Mouse (Mus musculus) monocyte, adult 5-6 weeks (primary cell): ENCODE results near the gene Elof1. TPM values are rescaled to one million over a fixed set of nuclear protein-coding genes. Genes with fewer than 3 reads are reported as not detected.

Experiments
- ATAC-seq: fragments of 153-309, 156-312 bp; replicated peaks from 2 replicates; pipeline ENCODE4 v1.8.0; 2017; ENCODE audit warnings: mild to moderate bottlenecking; ENCODE audit not compliant: low TSS enrichment, insufficient number of reproducible peaks, severe bottlenecking, poor library complexity, low FRiP score
- total RNA-seq: library from RNA; stranded (forward); fragments of 200-1000, 200-491, 200-594 nt; gene quantifications from 3 replicates; pipeline ENCODE4 v1.2.3, GENCODE M21; 2017

Elof1 gene
- total RNA-seq, 1 experiment from 2014 or later: 22.0 TPM

GRCm38 (mm10) chr9:22065642-22066041 lies 51.3 kb downstream of the Elof1 start:
- ATAC-seq: no peak

- no peak for ATAC-seq
Measured at GRCm38 (mm10) chr9:22064341-22064740, 52.6 kb downstream of the Elof1 start.

Other genes starting within 250 kb of the Elof1 start
- 8.4 to 22.7 TPM (median 18.5 TPM) in 3 replicates for gene Rab3d, start 199.0 kb downstream of the Elof1 start, total RNA-seq
- gene Ccdc159, start 189.7 kb downstream of the Elof1 start, total RNA-seq: 0.21 TPM in 1 of 3 replicates, not detected in the others
- gene Tmem205, start 189.6 kb downstream of the Elof1 start, total RNA-seq: 1.1 to 5.0 TPM (median 4.0 TPM) in 3 replicates
- gene Plppr2, start 180.1 kb downstream of the Elof1 start, total RNA-seq: 0.58 TPM in 1 of 3 replicates, not detected in the others
- 2.2 to 5.5 TPM (median 2.5 TPM) in 3 replicates for gene Swsap1, start 161.4 kb downstream of the Elof1 start, total RNA-seq
- not detected in 3 replicates for gene Epor, start 153.7 kb downstream of the Elof1 start, total RNA-seq
- gene Rgl3, start 127.7 kb downstream of the Elof1 start, total RNA-seq: 0.29 TPM in 1 of 3 replicates, not detected in the others
- gene Ccdc151, start 114.5 kb downstream of the Elof1 start, total RNA-seq: 1.9 TPM in 1 of 3 replicates, not detected in the others
- 49.4 to 96.0 TPM (median 60.8 TPM) in 3 replicates for gene Prkcsh, start 114.4 kb downstream of the Elof1 start, total RNA-seq
- not detected in 3 replicates for gene Elavl3, start 65.1 kb downstream of the Elof1 start, total RNA-seq
- not detected in 3 replicates for gene Gm49318, start 45.9 kb downstream of the Elof1 start, total RNA-seq
- gene Zfp653, start 45.8 kb downstream of the Elof1 start, total RNA-seq: 8.5 to 13.4 TPM (median 13.1 TPM) in 3 replicates
- gene Ecsit, start 31.7 kb downstream of the Elof1 start, total RNA-seq: 7.4 to 18.5 TPM (median 15.5 TPM) in 3 replicates
- gene Cnn1, start 18.0 kb downstream of the Elof1 start, total RNA-seq: not detected in 3 replicates
- 24.2 to 38.4 TPM (median 30.8 TPM) in 3 replicates for gene Acp5, start 18.5 kb upstream of the Elof1 start, total RNA-seq
- 11.5 to 20.1 TPM (median 15.5 TPM) in 3 replicates for gene Pigyl, start 39.7 kb upstream of the Elof1 start, total RNA-seq
- not detected in 3 replicates for gene Zfp872, start 70.9 kb upstream of the Elof1 start, total RNA-seq
- 27.3 to 53.9 TPM (median 30.7 TPM) in 3 replicates for gene Zfp809, start 108.5 kb upstream of the Elof1 start, total RNA-seq
- gene Zfp599, start 142.7 kb upstream of the Elof1 start, total RNA-seq: 0.29 to 2.5 TPM (median 2.2 TPM) in 3 replicates
- 20.8 to 34.3 TPM (median 31.1 TPM) in 3 replicates for gene Zfp810, start 190.5 kb upstream of the Elof1 start, total RNA-seq